Mouse (Mus musculus) E14TG2a.4 (cell line): ENCODE measurements around the gene Zfp827.
A peak's percentile ranks its signal among the peaks of the same experiment; 100 is the strongest.

Experiments used
- H3K27me3 ChIP-seq: 2 replicates; pipeline ENCODE4 v1.6.1; 2014; ENCODE audit warnings: low read length, control low read depth; ENCODE audit not compliant: insufficient read depth
- H3K36me3 ChIP-seq: 2 replicates; pipeline ENCODE4 v1.6.1; 2014; ENCODE audit warnings: low read length, control low read depth; ENCODE audit not compliant: insufficient read depth
- H3K4me1 ChIP-seq: replicated peaks from 2 replicates; pipeline ENCODE4 v1.6.1; 2014; ENCODE audit warnings: low read depth, low read length, control low read depth
- H3K4me3 ChIP-seq: replicated peaks from 2 replicates; pipeline ENCODE4 v1.5.1; 2014; ENCODE audit warnings: mild to moderate bottlenecking, low read length
- H3K9me3 ChIP-seq: 2 replicates; pipeline ENCODE4 v1.6.1; 2014; ENCODE audit warnings: low read length, control low read depth
- CTCF ChIP-seq: conservative IDR thresholded peaks from 2 replicates; pipeline ENCODE4 v1.5.1; 2014; ENCODE audit warnings: low read length
- NANOG ChIP-seq: IDR thresholded peaks from 2 replicates; pipeline ENCODE4 v1.6.1; 2014; ENCODE audit warnings: borderline replicate concordance, low read length, mixed read lengths
- POU5F1 ChIP-seq: IDR thresholded peaks from 2 replicates; pipeline ENCODE4 v1.6.1; 2014; ENCODE audit warnings: low read length, borderline replicate concordance

Gene Zfp827

DNA sequence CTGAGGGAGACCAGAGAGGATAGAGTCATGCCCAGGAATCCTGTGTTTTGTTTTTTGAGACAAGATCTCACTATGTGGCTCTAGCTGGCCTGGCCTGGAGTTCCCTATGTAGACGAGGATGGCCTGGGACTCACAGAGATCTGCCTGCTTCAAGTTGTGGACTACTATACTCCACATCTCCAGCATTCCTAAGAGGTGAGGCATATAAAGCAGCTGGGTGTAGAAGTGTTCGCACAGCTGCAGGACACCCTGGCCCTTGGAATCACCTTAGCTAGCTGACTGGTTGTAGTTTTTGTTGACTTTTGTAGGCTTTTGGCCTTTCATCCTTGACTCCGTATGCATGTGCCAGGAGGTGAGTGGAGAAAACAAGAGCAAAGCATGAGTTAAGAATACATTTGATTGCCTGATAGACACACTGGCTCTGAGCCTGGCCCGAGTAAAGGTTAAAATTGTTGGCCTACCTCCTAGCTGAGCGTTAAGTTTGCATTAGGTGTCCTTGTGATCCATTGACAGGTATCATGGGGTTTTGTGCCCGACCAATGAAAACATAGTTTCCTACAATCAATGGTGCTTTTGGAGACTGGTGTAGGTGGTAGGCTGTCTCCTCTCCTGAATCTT lies 20.3 kb downstream of the Zfp827 start:
- TF ChIP-seq POU5F1 (no peak), NANOG (no peak), CTCF (no peak)
- no peaks in the 10 kb centered on the region for H3K27me3 ChIP-seq
- peaks cover 33% of the 10 kb centered on the region for H3K4me1 ChIP-seq
- H3K4me3 ChIP-seq, result no peak overlapping the region
- no peaks in the 10 kb centered on the region for H3K9me3 ChIP-seq
- H3K36me3 ChIP-seq, result peaks cover 30% of the 10 kb centered on the region

DNA sequence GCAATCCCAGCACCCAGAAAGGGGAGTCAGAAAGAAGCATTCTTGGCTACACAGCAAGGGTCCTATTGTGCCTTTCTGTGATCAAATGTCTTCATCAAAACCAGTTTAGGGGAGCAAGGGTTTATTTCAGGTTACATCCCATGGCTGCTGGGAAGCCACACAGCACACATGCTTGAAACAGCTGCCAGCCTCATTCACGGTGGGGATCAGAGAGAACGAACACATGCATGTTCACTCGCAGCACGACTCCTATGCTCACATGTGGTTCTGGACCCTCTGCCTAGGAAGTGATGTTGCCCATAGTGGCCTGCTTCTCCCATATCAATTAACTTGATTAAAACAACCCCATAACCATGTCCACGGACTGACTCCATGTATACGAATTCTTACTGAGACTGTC lies 26.0 kb downstream of the Zfp827 start:
- Histone ChIP-seq H3K4me3 (no peak overlapping the region), H3K9me3 (no peaks in the 10 kb centered on the region), H3K36me3 (peaks cover 30% of the 10 kb centered on the region), H3K27me3 (no peaks in the 10 kb centered on the region), H3K4me1 (peaks cover 48% of the 10 kb centered on the region)
- TF ChIP-seq CTCF (no peak), POU5F1 (no peak), NANOG (no peak)

DNA sequence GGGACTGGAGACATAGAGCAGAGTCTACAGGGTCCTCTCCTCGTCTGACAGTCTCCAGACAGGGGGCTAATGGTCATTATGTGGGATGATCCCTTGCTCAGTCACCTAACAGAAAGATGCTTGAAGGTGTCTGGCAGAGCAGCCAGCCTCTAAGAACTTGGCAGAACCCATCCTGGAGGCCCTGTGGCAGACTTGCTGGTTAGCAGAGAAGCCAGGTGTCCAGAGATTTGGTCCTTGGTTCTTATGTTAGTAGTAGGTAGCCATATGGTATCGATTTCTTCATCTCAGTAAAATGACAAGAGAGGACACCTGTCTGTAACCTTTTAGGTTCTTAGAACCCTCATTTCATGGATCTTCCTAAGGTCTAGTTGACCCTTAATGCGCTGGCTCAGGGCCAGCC lies 28.9 kb downstream of the Zfp827 start:
- no peak for TF ChIP-seq POU5F1
- Histone ChIP-seq H3K4me3 (no peak overlapping the region), H3K4me1 (peaks cover 74% of the 10 kb centered on the region)

DNA sequence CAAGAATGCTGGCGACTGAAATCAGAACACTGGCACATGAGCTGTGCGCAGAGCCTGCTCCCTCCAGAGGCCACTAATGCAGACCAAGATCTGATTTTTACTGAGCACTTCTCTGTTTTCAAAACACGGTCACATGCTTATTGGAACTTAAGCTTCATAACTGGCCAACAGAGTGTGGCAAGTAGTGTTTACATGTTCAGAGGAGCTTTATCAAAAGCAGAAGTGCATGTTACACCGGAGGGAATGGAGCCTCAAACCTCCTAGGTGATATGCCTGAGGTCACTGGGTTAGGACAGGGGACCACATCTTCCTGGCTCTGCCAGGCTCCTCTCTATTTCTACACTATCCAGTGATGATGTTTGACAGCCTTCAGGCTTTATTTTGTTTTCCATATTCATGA lies 31.1 kb downstream of the Zfp827 start:
- peaks cover 60% of the 10 kb centered on the region for H3K4me1 ChIP-seq
- H3K4me3 ChIP-seq, result no peak overlapping the region
- peaks cover 48% of the 10 kb centered on the region for H3K36me3 ChIP-seq
- H3K9me3 ChIP-seq, result no peaks in the 10 kb centered on the region
- TF ChIP-seq CTCF (no peak), NANOG (no peak), POU5F1 (no peak)
- no peaks in the 10 kb centered on the region for H3K27me3 ChIP-seq

More for the DNA sequence above, 28.9 kb downstream of the Zfp827 start:
- no peaks in the 10 kb centered on the region for H3K27me3 ChIP-seq
- no peaks in the 10 kb centered on the region for H3K9me3 ChIP-seq
- peaks cover 40% of the 10 kb centered on the region for H3K36me3 ChIP-seq

DNA sequence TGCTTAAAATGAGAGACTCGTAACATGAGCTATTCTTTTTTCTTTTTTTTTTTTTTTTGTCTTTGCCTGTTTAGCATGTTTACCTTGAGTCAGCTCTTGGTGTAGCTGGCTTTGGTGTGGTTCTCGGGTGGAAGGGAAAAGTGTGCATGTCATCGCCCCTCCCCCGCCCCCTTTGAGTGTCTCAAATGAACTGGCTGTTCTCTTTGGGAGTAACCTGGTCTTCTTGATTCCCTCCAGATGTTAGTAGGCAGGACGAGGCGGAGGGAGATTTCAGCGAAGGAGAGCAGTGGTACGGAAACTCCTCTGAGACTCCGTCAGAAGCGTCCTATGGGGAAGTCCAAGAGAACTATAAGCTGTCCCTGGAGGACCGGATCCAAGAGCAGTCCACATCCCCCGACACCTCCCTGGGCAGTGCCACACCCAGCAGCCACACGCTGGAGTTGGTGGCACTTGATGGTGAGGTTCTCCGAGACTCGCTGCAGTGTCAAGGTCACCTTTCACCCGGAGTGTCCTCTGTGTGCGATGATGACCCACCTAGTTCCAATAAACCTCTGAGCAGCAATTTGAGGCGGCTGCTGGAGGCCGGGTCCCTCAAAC lies 31.9 kb downstream of the Zfp827 start:
- Histone ChIP-seq H3K36me3 (peaks cover 48% of the 10 kb centered on the region), H3K9me3 (no peaks in the 10 kb centered on the region), H3K4me1 (peaks cover 52% of the 10 kb centered on the region), H3K4me3 (peak overlapping the region; percentile 55), H3K27me3 (no peaks in the 10 kb centered on the region)
- TF ChIP-seq POU5F1 (no peak), NANOG (no peak), CTCF (no peak)

DNA sequence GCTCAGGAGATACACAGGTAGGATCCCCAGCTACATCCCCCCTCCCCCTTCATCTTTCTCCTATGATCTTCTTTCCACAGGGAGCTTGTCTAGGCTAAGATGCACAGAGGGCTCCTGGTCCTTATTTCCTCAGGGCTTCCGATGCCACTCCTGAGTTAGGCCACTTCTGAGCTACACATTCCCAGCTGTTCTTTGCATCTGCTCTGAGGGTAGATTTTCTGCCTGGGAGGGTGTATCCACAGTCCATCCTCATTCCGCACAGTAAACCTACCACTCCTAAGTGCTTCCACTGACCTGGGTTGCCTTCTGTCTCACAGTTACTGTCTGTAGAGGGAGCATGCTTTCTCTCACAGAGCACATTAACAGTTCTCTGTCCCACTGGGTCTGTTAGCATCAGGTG lies 37.7 kb downstream of the Zfp827 start:
- H3K9me3 ChIP-seq, result no peaks in the 10 kb centered on the region
- H3K36me3 ChIP-seq, result peaks cover 86% of the 10 kb centered on the region
- H3K4me3 ChIP-seq, result no peak overlapping the region
- no peak for TF ChIP-seq NANOG
- TF ChIP-seq CTCF, result no peak
- no peak for TF ChIP-seq POU5F1
- peaks cover 10% of the 10 kb centered on the region for H3K4me1 ChIP-seq
- no peaks in the 10 kb centered on the region for H3K27me3 ChIP-seq

DNA sequence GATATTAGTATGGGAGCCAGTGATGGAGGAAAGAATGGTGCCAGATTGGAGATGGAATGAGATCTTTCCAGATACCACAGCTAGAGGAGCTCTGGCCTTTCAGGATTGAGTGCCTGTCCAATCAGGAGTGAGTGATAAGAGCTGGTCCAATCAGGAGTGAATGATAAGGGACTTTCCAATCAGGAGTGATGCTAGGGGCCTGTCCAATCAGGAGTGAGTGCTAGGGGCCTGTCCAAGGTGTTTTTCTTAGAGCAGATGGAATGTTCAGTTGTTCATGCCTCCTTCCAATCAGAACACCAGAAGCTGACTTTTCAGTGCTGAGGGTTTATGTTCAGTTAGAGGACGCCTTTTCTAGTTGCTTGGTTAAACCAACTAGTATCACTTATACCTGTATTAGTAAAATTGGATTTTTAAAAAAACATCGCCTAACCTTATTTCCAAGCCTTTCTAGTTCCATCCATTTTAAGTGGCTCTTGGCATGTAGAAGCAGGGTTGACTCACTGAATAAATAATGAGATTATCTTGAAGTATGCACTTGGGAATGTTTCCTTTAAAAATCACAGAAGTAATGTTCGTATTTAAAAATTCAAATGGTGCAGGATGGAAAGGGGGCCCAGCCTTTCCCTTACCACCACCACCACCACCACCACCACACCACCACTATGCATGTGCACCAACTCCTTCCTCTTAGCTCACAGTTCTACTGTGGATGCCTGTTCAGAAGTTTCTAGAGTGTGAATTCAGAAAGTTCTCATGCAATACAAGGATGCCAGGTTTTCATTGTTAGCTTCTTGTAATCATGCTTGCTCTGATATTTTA lies 39.8 kb downstream of the Zfp827 start:
- no peaks in the 10 kb centered on the region for H3K9me3 ChIP-seq
- TF ChIP-seq POU5F1, result no peak
- no peak for TF ChIP-seq NANOG
- TF ChIP-seq CTCF, result no peak

DNA sequence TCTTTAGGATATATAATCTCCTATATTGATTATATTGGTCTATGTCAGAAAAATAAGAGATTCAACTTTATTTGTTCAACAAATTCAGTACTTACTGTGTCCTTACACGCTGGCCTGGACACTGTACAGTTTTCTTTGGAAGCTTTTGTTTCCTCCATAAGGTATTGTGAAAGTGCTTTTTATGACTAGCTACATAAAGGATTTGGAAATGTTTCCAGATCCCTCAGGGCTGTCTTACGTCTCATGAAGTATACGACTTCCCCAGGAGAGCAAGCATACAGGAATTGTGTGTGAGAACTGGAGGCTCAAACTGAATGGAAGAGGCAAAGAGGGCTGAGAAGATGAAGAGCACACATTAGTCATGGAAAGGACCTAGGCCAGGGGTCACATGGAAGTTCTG lies 45.1 kb downstream of the Zfp827 start:
- peaks cover 18% of the 10 kb centered on the region for H3K4me1 ChIP-seq
- TF ChIP-seq POU5F1, result no peak
- TF ChIP-seq NANOG, result no peak
- TF ChIP-seq CTCF, result no peak

More for the DNA sequence above, 39.8 kb downstream of the Zfp827 start:
- no peaks in the 10 kb centered on the region for H3K27me3 ChIP-seq
- H3K4me3 ChIP-seq, result no peak overlapping the region
- no peaks in the 10 kb centered on the region for H3K4me1 ChIP-seq
- H3K36me3 ChIP-seq, result peaks cover 85% of the 10 kb centered on the region

DNA sequence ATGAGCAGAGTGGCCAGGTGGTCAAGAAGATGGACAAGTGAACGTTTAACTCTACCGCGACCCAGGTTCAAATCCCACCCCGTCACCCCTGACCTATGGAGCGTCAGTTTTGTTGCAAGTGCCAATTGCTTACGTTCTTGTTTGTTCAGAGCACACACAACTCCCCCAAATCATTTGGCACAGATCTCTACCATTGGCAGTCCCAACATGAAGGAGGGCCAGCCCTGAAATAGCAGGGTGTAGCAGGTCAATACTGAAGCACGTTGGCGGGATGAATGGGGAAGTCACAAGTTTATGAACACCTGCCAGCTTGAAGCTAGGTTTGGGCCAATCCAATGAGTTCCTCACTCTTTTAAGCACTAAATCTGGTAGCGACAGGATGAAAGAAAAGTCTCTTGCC lies 46.7 kb downstream of the Zfp827 start:
- Histone ChIP-seq H3K36me3 (peaks cover 60% of the 10 kb centered on the region), H3K9me3 (no peaks in the 10 kb centered on the region), H3K4me3 (no peak overlapping the region), H3K27me3 (no peaks in the 10 kb centered on the region), H3K4me1 (peaks cover 34% of the 10 kb centered on the region)
- TF ChIP-seq NANOG (no peak), POU5F1 (no peak), CTCF (no peak)

More for the DNA sequence above, 45.1 kb downstream of the Zfp827 start:
- peaks cover 72% of the 10 kb centered on the region for H3K36me3 ChIP-seq
- no peaks in the 10 kb centered on the region for H3K9me3 ChIP-seq
- H3K27me3 ChIP-seq, result no peaks in the 10 kb centered on the region
- no peak overlapping the region for H3K4me3 ChIP-seq
